Mouse (Mus musculus): Measurements from ENCODE around the gene Ngly1.

The Ngly1 gene

GRCm38 (mm10) chr14:16329756-16330155 is 80.7 kb downstream of the Ngly1 start:
- DNase-seq (ENCODE audit: inconsistent ontology term): no peak

- DNase-seq (ENCODE audit: inconsistent ontology term): no peak
These were observed 85.2 kb downstream of the Ngly1 start for GRCm38 (mm10) chr14:16334260-16334659.

DNA sequence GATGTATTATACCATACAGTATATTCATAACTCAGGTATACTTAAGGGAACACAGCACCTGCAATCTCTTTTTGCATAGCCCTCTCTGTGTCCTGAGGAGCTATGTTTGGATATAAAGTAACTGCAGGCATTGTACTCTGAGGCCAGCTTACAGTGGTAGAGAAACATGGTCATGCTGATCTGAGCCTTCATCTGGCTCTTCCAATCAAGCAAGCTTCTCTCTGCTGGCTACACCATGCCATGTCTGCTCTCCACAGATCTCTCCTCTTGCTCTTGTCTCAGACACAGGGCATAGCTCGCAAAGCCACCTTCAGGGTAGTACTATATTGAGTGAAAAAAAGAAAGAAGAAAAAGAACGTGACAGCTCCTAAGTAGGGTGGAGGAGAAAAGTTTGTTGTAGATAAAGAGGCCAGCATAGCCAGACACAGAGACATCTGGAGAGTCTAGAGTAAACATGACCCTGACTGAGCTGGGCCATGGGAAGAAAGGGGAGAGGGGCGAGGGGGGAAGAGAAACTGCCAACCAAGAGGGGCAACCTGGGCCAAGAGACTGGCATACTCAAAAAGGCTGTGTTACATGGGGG is 86.8 kb downstream of the Ngly1 start:
- DNase-seq (ENCODE audit: inconsistent ontology term): no peak

GRCm38 (mm10) chr14:16347505-16347904 is 98.4 kb downstream of the Ngly1 start:
- no peak for DNase-seq (ENCODE audit: inconsistent ontology term)

- no peak for DNase-seq (ENCODE audit: inconsistent ontology term)
These were observed 110.6 kb downstream of the Ngly1 start for GRCm38 (mm10) chr14:16359704-16360103.
